Mouse (Mus musculus) ES-E14 (cell line): ENCODE measurements at regions not wholly inside any gene's neighbourhood (a gene's known extent, or its start where the extent isn't known, plus 50 kb on each side); places are given as distances from the start of the nearest gene placed in this dataset.

Experiments
- CHD2 ChIP-seq: IDR thresholded peaks from 2 replicates; pipeline ENCODE4 v1.6.1; 2014; ENCODE audit warnings: mild to moderate bottlenecking, low read depth, low read length, inconsistent platforms
- HCFC1 ChIP-seq: IDR thresholded peaks from 2 replicates; pipeline ENCODE4 v1.6.1; 2012; ENCODE audit warnings: low read length, inconsistent platforms, borderline replicate concordance; ENCODE audit not compliant: insufficient read depth
- MAFK ChIP-seq: IDR thresholded peaks from 2 replicates; pipeline ENCODE4 v1.6.1; 2014; ENCODE audit warnings: mild to moderate bottlenecking, low read depth, low read length, inconsistent platforms; ENCODE audit not compliant: insufficient read depth
- ZC3H11A ChIP-seq: IDR thresholded peaks from 2 replicates; pipeline ENCODE4 v1.6.1; 2012; ENCODE audit warnings: low read depth, mild to moderate bottlenecking, inconsistent platforms, low read length, borderline replicate concordance
- ZNF384 ChIP-seq: IDR thresholded peaks from 2 replicates; pipeline ENCODE4 v1.6.1; 2012; ENCODE audit warnings: low read depth, low read length, inconsistent platforms

GRCm38 (mm10) chr13:53775687-53776086, 279.8 kb downstream of the Drd1 start:
- TF ChIP-seq HCFC1 (no peak), ZC3H11A (peak; percentile 5; the same call in 1 of the 2 replicates), CHD2 (no peak), MAFK (no peak), ZNF384 (peak; percentile 48; the same call in 1 of the 2 replicates)
